Mouse (Mus musculus): ENCODE data around the gene Arfrp1. TPM values are rescaled to one million over a fixed set of nuclear protein-coding genes. Genes with fewer than 3 reads are reported as not detected.

Arfrp1 gene
- polyA plus RNA-seq, 1 experiment from 2014 or later, result 72.5 TPM

DNA sequence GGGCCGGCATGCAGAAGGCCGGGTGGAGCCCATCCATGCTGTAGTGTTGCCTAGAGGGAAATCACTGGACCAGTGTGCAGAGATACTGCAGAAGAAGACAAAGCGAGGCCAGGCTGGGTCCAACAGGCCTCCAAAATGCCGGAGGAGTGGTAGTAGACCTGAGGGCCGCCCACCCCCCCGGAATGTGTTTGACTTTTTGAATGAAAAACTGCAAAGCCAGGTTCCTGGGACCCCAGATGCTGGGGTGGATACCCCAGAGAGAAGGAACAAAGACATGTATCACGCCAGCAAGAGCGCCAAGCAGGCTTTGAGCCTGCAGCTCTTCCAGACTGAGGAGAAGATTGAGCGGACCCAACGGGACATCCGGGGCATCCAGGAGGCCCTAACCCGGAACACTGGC is 14.6 kb upstream of the Arfrp1 start, which contains the start of gene Lime1:
Gene Lime1 (plus strand): TSS at position 301 of the 400 bp plus-strand sequence.
- WGBS, result 94% methylated on average over 12 of the region's 12 CpGs
- Histone ChIP-seq H3K4me2 (replicated peaks; ENCODE audit: low read depth, low read length) (no peak within 1 kb of the TSS), H3K36me3 (ENCODE audit: insufficient read depth, low read length) (peaks cover 45% of the 10 kb centered on the region), H3K4me1 (ENCODE audit: insufficient read depth, low read length) (no peaks in the 10 kb centered on the region), H3K9ac (replicated peaks; ENCODE audit: low read length) (no peak within 1 kb of the TSS), H3K27ac (ENCODE audit: low read length) (no peak within 1 kb of the TSS), H3K4me3 (ENCODE audit: low read length) (no peak within 1 kb of the TSS), H3K9me3 (ENCODE audit: low read length) (no peaks in the 10 kb centered on the region), H3K27me3 (ENCODE audit: insufficient read depth, low read length) (no peaks in the 10 kb centered on the region)
- no peak for ATAC-seq (ENCODE audit: low FRiP score, low TSS enrichment)

DNA sequence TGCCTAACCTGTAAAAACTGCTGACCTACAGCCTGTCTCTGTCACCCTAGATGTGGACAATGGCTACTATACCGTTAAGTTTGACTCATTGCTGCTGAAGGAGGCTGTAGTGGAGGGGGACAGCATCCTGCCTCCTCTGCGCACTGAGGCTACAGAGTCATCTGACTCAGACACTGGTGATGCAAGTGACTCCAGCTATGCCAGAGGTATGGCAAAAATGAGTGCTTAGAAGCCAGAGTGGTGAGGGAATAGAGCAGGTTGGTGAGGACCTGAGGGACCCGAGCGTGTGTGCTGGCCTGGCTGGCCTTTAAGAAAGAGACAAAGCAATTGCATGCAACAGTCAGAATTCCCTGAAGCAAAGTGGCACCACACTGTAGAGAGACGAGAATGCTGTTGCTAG is 13.5 kb upstream of the Arfrp1 start:
- peaks cover 41% of the 10 kb centered on the region for H3K36me3 ChIP-seq (ENCODE audit: insufficient read depth, low read length)
- H3K4me3 ChIP-seq (ENCODE audit: low read length), result no peak overlapping the region
- no peaks in the 10 kb centered on the region for H3K27me3 ChIP-seq (ENCODE audit: insufficient read depth, low read length)
- WGBS, result 90% methylated on average over 5 of the region's 5 CpGs
- H3K9me3 ChIP-seq (ENCODE audit: low read length), result no peaks in the 10 kb centered on the region
- no peak overlapping the region for H3K4me2 ChIP-seq (replicated peaks; ENCODE audit: low read depth, low read length)
- no peak for ATAC-seq (ENCODE audit: low FRiP score, low TSS enrichment)
- H3K4me1 ChIP-seq (ENCODE audit: insufficient read depth, low read length), result no peaks in the 10 kb centered on the region
- no peak overlapping the region for H3K9ac ChIP-seq (replicated peaks; ENCODE audit: low read length)
- no peak overlapping the region for H3K27ac ChIP-seq (ENCODE audit: low read length)

DNA sequence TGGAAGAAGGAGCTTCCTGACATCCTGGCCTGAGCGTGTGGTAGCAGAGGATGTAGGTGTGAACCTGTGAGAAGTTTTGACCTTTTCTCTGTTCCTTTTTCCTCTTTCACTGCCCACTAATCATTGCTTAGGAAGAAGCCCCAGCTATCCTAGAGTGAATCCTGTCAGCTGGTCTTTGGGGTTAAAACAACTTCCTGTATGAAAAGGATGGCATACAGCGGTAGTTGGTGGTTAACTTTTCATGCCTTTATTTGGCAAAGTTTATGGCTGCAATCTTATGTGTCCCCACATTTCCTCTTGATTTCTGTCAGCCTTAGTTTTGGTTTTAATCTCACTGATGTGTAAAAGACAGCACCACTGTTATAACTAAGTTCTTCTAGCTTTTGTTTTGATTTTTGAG is 12.0 kb upstream of the Arfrp1 start:
- WGBS, result 56% methylated on average over 2 of the region's 2 CpGs
- Histone ChIP-seq H3K27ac (ENCODE audit: low read length) (no peak overlapping the region), H3K4me2 (replicated peaks; ENCODE audit: low read depth, low read length) (no peak overlapping the region), H3K4me1 (ENCODE audit: insufficient read depth, low read length) (no peaks in the 10 kb centered on the region), H3K9me3 (ENCODE audit: low read length) (no peaks in the 10 kb centered on the region), H3K27me3 (ENCODE audit: insufficient read depth, low read length) (no peaks in the 10 kb centered on the region), H3K36me3 (ENCODE audit: insufficient read depth, low read length) (peaks cover 28% of the 10 kb centered on the region), H3K9ac (replicated peaks; ENCODE audit: low read length) (no peak overlapping the region), H3K4me3 (ENCODE audit: low read length) (no peak overlapping the region)
- ATAC-seq (ENCODE audit: low FRiP score, low TSS enrichment), result no peak

DNA sequence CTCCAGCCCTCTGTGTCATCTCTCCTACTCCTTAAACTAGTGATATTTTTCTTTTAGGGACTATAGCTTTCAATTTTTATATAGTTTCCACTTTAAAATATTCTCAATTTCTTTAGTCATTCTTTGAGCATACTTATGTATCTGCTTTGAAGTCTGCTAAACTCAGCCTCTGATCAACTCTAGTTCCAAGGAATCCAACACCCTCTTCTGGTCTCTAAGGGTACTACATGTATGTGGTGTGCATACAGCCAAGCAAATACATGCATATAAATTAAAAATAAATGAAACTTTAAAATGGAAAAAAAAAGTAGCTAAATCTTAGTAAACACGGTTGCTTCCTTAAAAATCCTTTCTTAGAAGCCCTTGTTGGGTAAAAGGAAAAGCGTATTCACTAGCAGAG is 10.6 kb upstream of the Arfrp1 start:
- Histone ChIP-seq H3K9me3 (ENCODE audit: low read length) (no peaks in the 10 kb centered on the region), H3K27ac (ENCODE audit: low read length) (no peak overlapping the region), H3K4me2 (replicated peaks; ENCODE audit: low read depth, low read length) (no peak overlapping the region), H3K4me3 (ENCODE audit: low read length) (no peak overlapping the region), H3K36me3 (ENCODE audit: insufficient read depth, low read length) (peaks cover 28% of the 10 kb centered on the region), H3K27me3 (ENCODE audit: insufficient read depth, low read length) (no peaks in the 10 kb centered on the region), H3K9ac (replicated peaks; ENCODE audit: low read length) (no peak overlapping the region), H3K4me1 (ENCODE audit: insufficient read depth, low read length) (no peaks in the 10 kb centered on the region)
- ATAC-seq (ENCODE audit: low FRiP score, low TSS enrichment), result no peak
- 93% methylated on average over 2 of the region's 2 CpGs for WGBS

DNA sequence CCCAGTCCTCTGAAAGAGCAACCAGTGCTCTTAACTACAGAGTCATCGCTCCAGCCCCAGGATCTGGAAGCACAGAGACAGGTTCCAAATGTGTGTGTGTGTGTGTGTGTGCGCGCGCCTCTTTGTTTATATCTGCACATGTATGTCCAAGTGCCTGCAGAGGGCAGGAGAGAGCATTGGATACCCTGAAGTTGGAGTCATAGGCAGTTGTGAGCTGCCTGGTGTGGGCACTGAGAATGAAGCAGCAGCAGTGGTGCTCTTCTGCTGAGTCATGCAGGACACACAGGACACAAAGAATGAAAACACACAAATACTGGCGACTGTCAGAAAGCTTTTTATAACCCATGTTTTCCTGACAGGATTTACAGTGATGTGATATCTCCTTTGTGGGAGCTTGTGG is 4.8 kb upstream of the Arfrp1 start:
- WGBS, result 96% methylated on average over 5 of the region's 5 CpGs

DNA sequence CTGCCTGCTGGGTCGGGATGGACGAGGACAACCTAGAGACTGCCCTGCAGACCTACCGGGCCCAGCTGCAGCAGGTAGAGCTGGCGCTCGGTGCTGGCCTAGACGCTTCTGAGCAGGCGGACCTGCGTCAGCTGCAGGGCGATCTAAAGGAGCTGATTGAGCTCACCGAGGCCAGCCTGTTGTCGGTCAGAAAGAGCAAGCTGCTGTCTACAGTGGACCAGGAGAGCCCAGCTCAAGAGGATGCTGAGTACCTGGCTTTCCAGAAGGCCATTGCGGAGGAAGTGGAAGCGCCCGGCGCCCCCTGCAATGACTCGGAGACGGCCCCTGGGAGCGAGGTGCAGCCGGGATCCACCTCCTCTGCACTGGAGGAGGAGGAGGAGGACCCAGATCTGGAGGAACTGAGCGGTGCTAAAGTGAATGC is 461 bp upstream of the Arfrp1 start:
- Histone ChIP-seq H3K36me3 (ENCODE audit: insufficient read depth, low read length) (peaks cover 23% of the 10 kb centered on the region), H3K4me1 (ENCODE audit: insufficient read depth, low read length) (peaks cover 33% of the 10 kb centered on the region), H3K9ac (replicated peaks; ENCODE audit: low read length) (peak overlapping the region; percentile 80), H3K9me3 (ENCODE audit: low read length) (no peaks in the 10 kb centered on the region), H3K27me3 (ENCODE audit: insufficient read depth, low read length) (no peaks in the 10 kb centered on the region), H3K27ac (ENCODE audit: low read length) (peak overlapping the region; percentile 94), H3K4me3 (ENCODE audit: low read length) (peak overlapping the region; percentile 64), H3K4me2 (replicated peaks; ENCODE audit: low read depth, low read length) (peak overlapping the region; percentile 91)
- peak; percentile 79 for ATAC-seq (ENCODE audit: low FRiP score, low TSS enrichment)
- WGBS, result 0% methylated on average over 20 of the region's 20 CpGs

More for the DNA sequence above, 4.8 kb upstream of the Arfrp1 start:
- no peak for ATAC-seq (ENCODE audit: low FRiP score, low TSS enrichment)
- H3K27ac ChIP-seq (ENCODE audit: low read length), result no peak overlapping the region
- peaks cover 18% of the 10 kb centered on the region for H3K36me3 ChIP-seq (ENCODE audit: insufficient read depth, low read length)
- no peaks in the 10 kb centered on the region for H3K9me3 ChIP-seq (ENCODE audit: low read length)
- no peak overlapping the region for H3K4me3 ChIP-seq (ENCODE audit: low read length)
- no peak overlapping the region for H3K9ac ChIP-seq (replicated peaks; ENCODE audit: low read length)
- peaks cover 25% of the 10 kb centered on the region for H3K4me1 ChIP-seq (ENCODE audit: insufficient read depth, low read length)
- H3K27me3 ChIP-seq (ENCODE audit: insufficient read depth, low read length), result no peaks in the 10 kb centered on the region
- H3K4me2 ChIP-seq (replicated peaks; ENCODE audit: low read depth, low read length), result no peak overlapping the region

DNA sequence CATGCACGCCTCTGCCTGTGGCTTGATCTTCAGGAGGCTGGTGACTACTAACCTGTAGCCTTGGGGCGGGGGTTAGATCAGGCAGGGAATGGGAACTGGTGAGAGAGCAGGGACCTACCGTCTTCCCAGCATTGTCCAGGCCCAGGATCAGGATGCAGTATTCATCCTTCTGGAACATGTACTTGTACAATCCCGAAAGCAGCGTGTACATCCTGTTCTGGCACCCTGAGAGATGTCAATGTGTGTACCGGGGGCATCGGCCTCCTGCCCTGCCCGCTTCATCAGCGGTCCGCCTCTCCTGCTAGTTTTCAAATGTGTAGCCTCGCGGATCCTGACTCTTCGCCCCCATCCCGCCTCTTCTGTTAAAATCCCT is 731 bp downstream of the Arfrp1 start:
- 6% methylated on average over 14 of the region's 14 CpGs for WGBS
- H3K36me3 ChIP-seq (ENCODE audit: insufficient read depth, low read length), result peaks cover 25% of the 10 kb centered on the region
- H3K4me1 ChIP-seq (ENCODE audit: insufficient read depth, low read length), result peaks cover 33% of the 10 kb centered on the region
- peak; percentile 11; the same call in 1 of the 2 replicates for ATAC-seq (ENCODE audit: low FRiP score, low TSS enrichment)
- H3K9ac ChIP-seq (replicated peaks; ENCODE audit: low read length), result peak overlapping the region; percentile 80
- H3K9me3 ChIP-seq (ENCODE audit: low read length), result no peaks in the 10 kb centered on the region
- H3K4me2 ChIP-seq (replicated peaks; ENCODE audit: low read depth, low read length), result peak overlapping the region; percentile 91
- peak overlapping the region; percentile 94 for H3K27ac ChIP-seq (ENCODE audit: low read length)
- H3K4me3 ChIP-seq (ENCODE audit: low read length), result peak overlapping the region; percentile 64
- H3K27me3 ChIP-seq (ENCODE audit: insufficient read depth, low read length), result no peaks in the 10 kb centered on the region

DNA sequence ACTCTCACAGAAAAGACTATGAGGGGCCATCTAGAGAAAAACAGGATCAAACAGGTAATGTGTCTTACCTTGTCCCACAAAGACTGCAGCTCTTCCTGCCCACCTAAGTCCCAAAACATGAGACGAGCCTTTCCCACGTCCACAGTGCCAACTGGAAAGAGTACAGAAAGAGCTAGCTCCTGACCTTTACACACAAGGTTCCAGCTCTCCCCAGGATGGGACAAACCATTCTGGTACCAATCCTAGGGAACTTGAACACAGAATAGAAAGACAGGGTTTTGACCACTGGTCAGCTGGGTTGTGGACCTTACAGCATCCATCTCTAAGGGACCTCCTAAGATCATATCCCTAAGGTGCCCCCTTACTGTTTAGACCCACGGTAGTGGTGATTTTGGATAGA is 1.3 kb downstream of the Arfrp1 start:
- H3K9ac ChIP-seq (replicated peaks; ENCODE audit: low read length), result peak overlapping the region; percentile 80
- no peak for ATAC-seq (ENCODE audit: low FRiP score, low TSS enrichment)
- H3K27ac ChIP-seq (ENCODE audit: low read length), result no peak overlapping the region
- no peaks in the 10 kb centered on the region for H3K27me3 ChIP-seq (ENCODE audit: insufficient read depth, low read length)
- H3K36me3 ChIP-seq (ENCODE audit: insufficient read depth, low read length), result peaks cover 24% of the 10 kb centered on the region
- H3K4me2 ChIP-seq (replicated peaks; ENCODE audit: low read depth, low read length), result peak overlapping the region; percentile 91
- 79% methylated on average over 3 of the region's 3 CpGs for WGBS
- H3K9me3 ChIP-seq (ENCODE audit: low read length), result no peaks in the 10 kb centered on the region
- H3K4me1 ChIP-seq (ENCODE audit: insufficient read depth, low read length), result peaks cover 29% of the 10 kb centered on the region
- H3K4me3 ChIP-seq (ENCODE audit: low read length), result peak overlapping the region; percentile 64; the same call in 1 of the 2 replicates

DNA sequence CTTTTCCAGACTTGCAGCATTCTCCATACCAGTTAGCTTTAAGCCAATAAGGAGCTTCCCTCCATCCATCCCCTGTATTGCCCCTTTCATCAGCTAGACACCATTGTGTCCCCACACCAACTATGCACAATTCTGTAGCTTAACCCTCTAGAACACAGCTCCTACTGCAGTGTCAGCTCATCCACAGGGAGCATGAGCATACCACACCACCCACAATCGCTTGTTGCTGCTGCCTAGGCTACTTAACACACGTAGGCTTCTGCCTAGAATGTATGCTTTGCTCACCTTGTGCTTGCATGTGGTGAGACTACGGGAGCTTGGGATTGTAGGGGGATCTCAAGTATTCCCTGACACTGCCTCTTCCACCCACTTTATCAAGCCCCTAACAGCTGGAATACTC is 8.4 kb downstream of the Arfrp1 start:
- Histone ChIP-seq H3K9ac (replicated peaks; ENCODE audit: low read length) (no peak overlapping the region), H3K4me2 (replicated peaks; ENCODE audit: low read depth, low read length) (no peak overlapping the region), H3K27ac (ENCODE audit: low read length) (no peak overlapping the region), H3K9me3 (ENCODE audit: low read length) (no peaks in the 10 kb centered on the region), H3K36me3 (ENCODE audit: insufficient read depth, low read length) (peaks cover 67% of the 10 kb centered on the region), H3K27me3 (ENCODE audit: insufficient read depth, low read length) (no peaks in the 10 kb centered on the region), H3K4me1 (ENCODE audit: insufficient read depth, low read length) (no peaks in the 10 kb centered on the region), H3K4me3 (ENCODE audit: low read length) (no peak overlapping the region)
- WGBS, result 84% methylated on average over 3 of the region's 3 CpGs
- ATAC-seq (ENCODE audit: low FRiP score, low TSS enrichment), result no peak

DNA sequence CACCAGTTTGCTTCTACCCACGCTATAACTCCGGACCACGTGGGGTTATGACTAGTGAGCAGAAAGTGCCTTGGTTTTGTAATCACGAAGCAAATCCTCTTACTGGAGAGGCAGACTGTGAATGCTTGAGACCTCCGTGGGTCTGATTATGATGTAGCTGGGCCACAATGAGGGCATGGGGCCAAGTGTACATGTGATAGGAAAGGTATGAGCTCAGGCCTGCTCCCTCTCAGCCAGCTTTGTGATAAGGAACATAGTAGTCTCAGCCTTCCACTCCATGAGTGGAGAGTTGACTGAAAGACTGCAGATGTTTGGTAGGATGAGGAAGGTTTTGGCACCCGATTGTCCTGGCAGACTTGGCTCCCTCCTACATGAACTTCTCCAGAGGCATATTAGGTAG is 22.4 kb downstream of the Arfrp1 start:
- Histone ChIP-seq H3K9ac (replicated peaks; ENCODE audit: low read length) (no peak overlapping the region), H3K9me3 (ENCODE audit: low read length) (no peaks in the 10 kb centered on the region), H3K36me3 (ENCODE audit: insufficient read depth, low read length) (peaks cover 35% of the 10 kb centered on the region), H3K4me1 (ENCODE audit: insufficient read depth, low read length) (no peaks in the 10 kb centered on the region), H3K4me3 (ENCODE audit: low read length) (no peak overlapping the region), H3K27ac (ENCODE audit: low read length) (no peak overlapping the region), H3K27me3 (ENCODE audit: insufficient read depth, low read length) (no peaks in the 10 kb centered on the region), H3K4me2 (replicated peaks; ENCODE audit: low read depth, low read length) (no peak overlapping the region)
- ATAC-seq (ENCODE audit: low FRiP score, low TSS enrichment), result no peak
- WGBS, result 94% methylated on average over 6 of the region's 6 CpGs

Data from kidney, embryonic 16.5 days (tissue).